Mouse (Mus musculus) spleen, adult 2 months (tissue): ENCODE results near the gene Fut8.

Experiments used
- CTCF ChIP-seq: fragments of 200-500 bp; IDR thresholded peaks from 2 replicates; pipeline ENCODE4 v1.5.1; 2011; ENCODE audit warnings: mild to moderate bottlenecking, inconsistent platforms; ENCODE audit not compliant: insufficient read depth, insufficient read length, insufficient replicate concordance; ENCODE audit errors: extremely low read depth
- POLR2A ChIP-seq: fragments of 200-500 bp; IDR thresholded peaks from 2 replicates; pipeline ENCODE4 v1.6.1; 2011; ENCODE audit warnings: low read depth, low read length, inconsistent platforms

DNA sequence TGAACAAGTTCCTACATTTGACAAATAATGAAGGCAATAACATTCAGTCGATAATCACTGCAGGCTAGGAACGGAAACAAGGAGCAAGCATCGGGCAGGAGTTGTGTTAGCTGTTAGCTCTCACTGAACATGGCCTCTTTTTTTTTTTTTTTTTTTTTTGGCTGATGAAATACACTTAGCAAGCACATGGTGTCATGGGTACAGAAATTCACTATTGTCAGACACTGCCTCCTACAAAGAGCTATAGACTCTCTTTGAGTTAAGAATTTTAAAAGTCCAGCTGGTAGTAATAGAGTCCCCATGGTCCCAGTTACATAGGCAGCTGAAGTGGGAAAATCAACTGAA is 23.4 kb upstream of the Fut8 start:
- TF ChIP-seq CTCF (no peak), POLR2A (no peak)
